Mouse (Mus musculus): ENCODE data around the gene Zfp536. TPM values are rescaled to one million over a fixed set of nuclear protein-coding genes. Genes with fewer than 3 reads are reported as not detected.
A peak's percentile ranks its signal among the peaks of the same experiment; 100 is the strongest.

The Zfp536 gene
- polyA plus RNA-seq, 1 experiment, result 0.81 TPM

DNA sequence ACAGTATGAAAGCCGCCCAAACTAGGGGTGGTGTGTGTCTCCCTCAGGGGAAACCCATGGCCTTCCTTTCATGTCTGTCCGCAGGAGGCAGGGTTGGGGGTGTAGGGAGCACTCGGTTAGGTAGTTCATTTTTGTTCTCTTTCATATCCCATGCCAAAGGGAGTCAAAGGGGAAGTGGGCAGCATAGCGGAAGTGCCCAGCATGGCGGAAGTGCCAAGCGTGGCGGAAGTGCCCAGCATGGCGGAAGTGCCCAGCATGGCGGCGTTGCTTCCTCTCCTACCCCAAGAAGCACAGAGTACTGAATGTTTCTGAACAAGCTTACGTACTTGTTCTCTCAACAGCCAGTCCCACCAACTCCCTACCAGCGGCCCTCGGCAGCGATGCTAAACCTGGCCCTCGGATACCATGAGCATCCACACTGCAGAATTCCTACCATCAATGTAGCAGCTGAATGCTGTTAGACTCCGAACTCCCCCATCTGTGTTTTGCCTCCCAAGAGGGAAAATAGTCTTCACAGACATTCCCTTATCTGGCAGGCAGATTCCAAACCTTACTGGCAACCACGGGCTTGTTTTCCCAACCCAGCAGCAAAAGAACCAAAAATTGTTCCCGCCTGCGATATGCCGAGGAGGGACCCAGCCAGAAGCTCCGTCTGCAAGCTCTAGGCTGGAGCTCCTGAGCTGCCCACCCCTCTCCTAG is 125.4 kb downstream of the Zfp536 start:
- 91% methylated on average over 21 of the region's 21 CpGs for WGBS
- H3K4me3 ChIP-seq (ENCODE audit: low read depth, low read length), result no peak overlapping the region

DNA sequence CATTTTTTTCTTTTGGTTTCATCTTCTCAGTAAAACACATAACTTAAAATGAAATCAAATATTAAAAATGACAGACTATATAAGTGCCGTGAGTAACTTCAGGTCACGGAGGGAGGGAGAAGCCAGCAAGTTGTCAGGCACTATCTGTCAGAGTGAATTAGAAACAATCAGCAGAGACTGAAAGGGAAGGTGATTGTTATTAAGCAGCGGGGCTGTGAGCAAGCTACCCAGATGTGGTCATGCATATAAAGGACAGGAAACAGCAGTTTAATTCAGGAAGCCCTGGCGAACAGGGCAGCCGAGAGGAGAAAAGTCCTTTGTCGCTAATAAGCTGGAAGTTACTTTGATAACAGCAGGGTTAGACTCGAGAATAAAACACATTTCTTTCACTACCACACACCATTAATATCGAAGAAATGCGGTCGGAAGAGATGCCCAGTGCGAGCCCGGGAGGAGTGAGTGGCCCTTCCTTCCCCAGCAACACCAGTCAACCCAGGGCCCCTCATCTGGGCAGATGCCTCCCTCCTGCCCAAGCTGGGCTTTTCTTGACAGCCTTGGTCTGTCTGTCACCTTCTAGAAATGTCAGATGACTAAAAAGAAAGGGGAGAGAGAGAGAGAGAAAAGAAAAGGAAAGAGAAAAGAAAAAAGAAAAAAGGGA is 133.6 kb downstream of the Zfp536 start:
- Histone ChIP-seq H3K27me3 (ENCODE audit: control insufficient read depth, insufficient read depth, low read length) (no peaks in the 10 kb centered on the region), H3K27ac (ENCODE audit: insufficient read depth, low read depth, low read length) (no peak overlapping the region), H3K4me1 (ENCODE audit: control insufficient read depth, insufficient read depth, insufficient read length, low read length) (no peaks in the 10 kb centered on the region), H3K36me3 (ENCODE audit: control insufficient read depth, insufficient read depth, low read length) (no peaks in the 10 kb centered on the region), H3K4me3 (ENCODE audit: low read depth, low read length) (no peak overlapping the region)
- no peak for TF ChIP-seq CTCF (IDR thresholded peaks at IDR 0.05; ENCODE audit: extremely low read depth, insufficient read length, insufficient replicate concordance, low read depth, low read length)
- TF ChIP-seq POLR2A (IDR thresholded peaks at IDR 0.05; ENCODE audit: low read depth, low read length), result no peak
- WGBS, result 66% methylated on average over 12 of the region's 12 CpGs

More for the DNA sequence above, 125.4 kb downstream of the Zfp536 start:
- TF ChIP-seq CTCF (IDR thresholded peaks at IDR 0.05; ENCODE audit: extremely low read depth, insufficient read length, insufficient replicate concordance, low read depth, low read length) (no peak), POLR2A (IDR thresholded peaks at IDR 0.05; ENCODE audit: low read depth, low read length) (no peak)
- no peaks in the 10 kb centered on the region for H3K36me3 ChIP-seq (ENCODE audit: control insufficient read depth, insufficient read depth, low read length)
- no peak overlapping the region for H3K27ac ChIP-seq (ENCODE audit: insufficient read depth, low read depth, low read length)
- no peaks in the 10 kb centered on the region for H3K27me3 ChIP-seq (ENCODE audit: control insufficient read depth, insufficient read depth, low read length)
- H3K4me1 ChIP-seq (ENCODE audit: control insufficient read depth, insufficient read depth, insufficient read length, low read length), result no peaks in the 10 kb centered on the region

DNA sequence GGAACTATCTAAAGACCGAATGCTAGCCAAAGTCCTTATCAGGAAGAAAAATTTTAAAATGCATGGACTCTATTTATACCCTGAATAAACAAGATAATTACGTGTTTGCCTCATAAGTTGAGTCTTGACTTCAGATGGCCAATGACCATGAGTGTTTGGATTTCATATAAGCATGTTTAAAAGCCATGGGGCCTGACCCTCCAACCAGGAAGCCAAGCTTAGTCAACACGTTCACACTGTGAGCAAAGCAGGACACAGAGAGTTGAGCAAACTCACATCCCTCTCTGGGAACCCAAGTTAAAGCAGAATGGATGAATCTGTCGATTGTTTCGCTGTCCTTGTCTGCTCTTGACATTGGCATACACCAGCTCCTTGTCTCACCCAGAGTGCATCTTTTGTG is 138.6 kb downstream of the Zfp536 start:
- no peaks in the 10 kb centered on the region for H3K36me3 ChIP-seq (ENCODE audit: control insufficient read depth, insufficient read depth, low read length)
- no peak overlapping the region for H3K4me3 ChIP-seq (ENCODE audit: low read depth, low read length)
- no peaks in the 10 kb centered on the region for H3K4me1 ChIP-seq (ENCODE audit: control insufficient read depth, insufficient read depth, insufficient read length, low read length)
- H3K27me3 ChIP-seq (ENCODE audit: control insufficient read depth, insufficient read depth, low read length), result no peaks in the 10 kb centered on the region
- TF ChIP-seq CTCF (IDR thresholded peaks at IDR 0.05; ENCODE audit: extremely low read depth, insufficient read length, insufficient replicate concordance, low read depth, low read length), result no peak
- no peak for TF ChIP-seq POLR2A (IDR thresholded peaks at IDR 0.05; ENCODE audit: low read depth, low read length)
- H3K27ac ChIP-seq (ENCODE audit: insufficient read depth, low read depth, low read length), result no peak overlapping the region
- 62% methylated on average over 5 of the region's 5 CpGs for WGBS

DNA sequence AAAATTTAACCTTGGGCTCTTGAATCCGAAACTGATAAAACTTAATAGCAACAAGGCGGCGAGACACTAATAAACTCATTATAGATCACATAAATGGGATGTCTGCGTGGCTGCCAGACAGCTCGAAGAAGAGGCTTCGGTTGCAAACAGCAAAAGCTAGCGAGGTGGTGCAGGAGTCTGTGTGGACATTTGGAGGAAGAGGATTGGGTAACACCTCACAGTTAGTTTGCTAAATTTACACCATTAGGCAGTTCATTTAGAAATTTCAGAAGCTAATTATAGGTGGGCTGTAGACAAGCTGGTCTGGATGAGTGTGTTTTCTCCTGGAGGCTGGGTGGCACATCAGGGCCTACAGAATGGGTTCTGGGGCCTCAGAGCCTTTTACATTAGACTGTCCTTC is 143.0 kb downstream of the Zfp536 start:
- Histone ChIP-seq H3K27ac (ENCODE audit: insufficient read depth, low read depth, low read length) (no peak overlapping the region), H3K4me1 (ENCODE audit: control insufficient read depth, insufficient read depth, insufficient read length, low read length) (no peaks in the 10 kb centered on the region), H3K4me3 (ENCODE audit: low read depth, low read length) (no peak overlapping the region), H3K27me3 (ENCODE audit: control insufficient read depth, insufficient read depth, low read length) (no peaks in the 10 kb centered on the region), H3K36me3 (ENCODE audit: control insufficient read depth, insufficient read depth, low read length) (no peaks in the 10 kb centered on the region)
- WGBS, result 85% methylated on average over 7 of the region's 7 CpGs
- TF ChIP-seq CTCF (IDR thresholded peaks at IDR 0.05; ENCODE audit: extremely low read depth, insufficient read length, insufficient replicate concordance, low read depth, low read length) (no peak), POLR2A (IDR thresholded peaks at IDR 0.05; ENCODE audit: low read depth, low read length) (no peak)

DNA sequence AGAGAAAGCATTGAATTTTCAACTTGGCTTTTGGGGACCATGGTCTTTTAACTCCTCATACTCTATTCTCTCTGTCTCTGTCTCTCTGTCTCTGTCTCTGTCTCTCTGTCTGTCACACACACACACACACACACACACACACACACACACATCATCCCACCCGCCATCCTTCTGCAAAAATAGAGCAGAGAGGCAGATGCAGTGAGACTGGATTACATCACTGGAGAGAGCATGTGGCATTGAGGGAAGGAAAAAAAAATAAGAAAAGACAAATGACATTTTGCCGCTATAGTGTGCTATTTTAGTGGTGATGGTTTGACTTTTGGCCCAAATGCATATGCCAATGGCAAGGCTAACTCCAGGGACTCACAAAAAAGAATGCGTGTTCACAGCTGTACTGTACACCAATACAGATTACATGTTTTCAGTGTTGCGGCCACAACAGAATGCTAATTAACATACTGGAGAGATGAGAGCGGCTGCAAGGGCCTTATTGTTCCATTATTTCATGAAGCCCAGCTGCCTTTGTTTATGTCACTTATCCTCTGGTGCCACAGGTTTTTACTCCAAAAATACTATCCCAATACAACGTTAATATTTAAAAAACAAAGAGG is 145.4 kb downstream of the Zfp536 start:
- H3K4me1 ChIP-seq (ENCODE audit: control insufficient read depth, insufficient read depth, insufficient read length, low read length), result no peaks in the 10 kb centered on the region
- 85% methylated on average over 6 of the region's 6 CpGs for WGBS
- H3K27ac ChIP-seq (ENCODE audit: insufficient read depth, low read depth, low read length), result no peak overlapping the region
- no peak for TF ChIP-seq POLR2A (IDR thresholded peaks at IDR 0.05; ENCODE audit: low read depth, low read length)
- TF ChIP-seq CTCF (IDR thresholded peaks at IDR 0.05; ENCODE audit: extremely low read depth, insufficient read length, insufficient replicate concordance, low read depth, low read length), result no peak
- H3K27me3 ChIP-seq (ENCODE audit: control insufficient read depth, insufficient read depth, low read length), result no peaks in the 10 kb centered on the region
- no peak overlapping the region for H3K4me3 ChIP-seq (ENCODE audit: low read depth, low read length)
- H3K36me3 ChIP-seq (ENCODE audit: control insufficient read depth, insufficient read depth, low read length), result no peaks in the 10 kb centered on the region

DNA sequence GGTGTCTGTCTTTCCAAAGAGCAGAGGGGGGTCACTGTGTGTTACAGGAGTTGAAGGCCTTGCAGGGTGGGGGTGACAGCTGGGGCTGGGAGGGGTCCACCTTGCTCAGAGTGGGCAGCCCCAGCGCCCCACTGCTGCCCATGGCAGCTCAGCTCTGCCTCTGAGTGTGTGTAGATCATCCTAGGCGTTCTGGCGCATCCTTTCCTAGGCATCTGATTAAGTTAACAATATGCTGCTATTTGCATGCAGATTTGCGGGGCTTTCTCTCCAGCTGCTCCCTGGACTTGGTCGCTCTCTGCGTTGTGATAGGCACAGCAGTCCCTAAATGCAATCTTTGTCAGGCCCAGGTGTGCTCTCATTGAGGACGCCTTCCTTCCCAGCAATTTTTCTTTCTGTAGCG is 147.7 kb downstream of the Zfp536 start:
- Histone ChIP-seq H3K36me3 (ENCODE audit: control insufficient read depth, insufficient read depth, low read length) (no peaks in the 10 kb centered on the region), H3K27me3 (ENCODE audit: control insufficient read depth, insufficient read depth, low read length) (no peaks in the 10 kb centered on the region), H3K4me3 (ENCODE audit: low read depth, low read length) (no peak overlapping the region), H3K27ac (ENCODE audit: insufficient read depth, low read depth, low read length) (no peak overlapping the region), H3K4me1 (ENCODE audit: control insufficient read depth, insufficient read depth, insufficient read length, low read length) (no peaks in the 10 kb centered on the region)
- 57% methylated on average over 8 of the region's 8 CpGs for WGBS
- no peak for TF ChIP-seq CTCF (IDR thresholded peaks at IDR 0.05; ENCODE audit: extremely low read depth, insufficient read length, insufficient replicate concordance, low read depth, low read length)
- TF ChIP-seq POLR2A (IDR thresholded peaks at IDR 0.05; ENCODE audit: low read depth, low read length), result no peak

DNA sequence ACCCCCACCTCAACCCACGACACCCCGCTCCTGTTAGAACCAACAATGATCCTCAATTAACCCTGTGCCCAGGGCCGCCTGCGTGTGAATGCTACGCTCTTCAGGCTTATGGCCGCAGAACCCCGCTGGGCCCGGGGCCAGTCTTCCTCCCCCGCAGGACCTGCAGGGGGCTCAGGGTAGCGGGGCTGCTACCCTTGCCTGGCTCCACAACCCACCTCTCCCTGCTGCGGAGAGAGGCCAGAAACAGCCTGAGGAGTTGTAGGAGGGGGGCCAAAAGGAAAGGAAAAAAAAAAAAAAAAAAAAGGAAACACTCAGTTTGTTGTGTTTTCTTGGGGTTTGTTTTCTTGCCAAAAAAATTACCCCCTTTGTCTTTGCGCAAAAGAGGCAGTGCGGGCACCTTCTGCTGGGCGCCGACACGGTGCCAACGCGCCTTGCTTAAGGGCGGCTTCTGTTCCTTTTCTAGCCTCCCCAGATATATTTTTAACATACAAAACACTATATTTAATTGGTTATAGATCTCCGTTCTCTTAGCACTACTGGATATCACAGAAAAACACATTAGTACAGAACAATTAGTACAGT is 148.6 kb downstream of the Zfp536 start:
- H3K27ac ChIP-seq (ENCODE audit: insufficient read depth, low read depth, low read length), result no peak overlapping the region
- H3K36me3 ChIP-seq (ENCODE audit: control insufficient read depth, insufficient read depth, low read length), result no peaks in the 10 kb centered on the region
- H3K27me3 ChIP-seq (ENCODE audit: control insufficient read depth, insufficient read depth, low read length), result no peaks in the 10 kb centered on the region
- H3K4me3 ChIP-seq (ENCODE audit: low read depth, low read length), result peak overlapping the region; percentile 40; the same call in 1 of the 2 replicates
- TF ChIP-seq POLR2A (IDR thresholded peaks at IDR 0.05; ENCODE audit: low read depth, low read length) (no peak), CTCF (IDR thresholded peaks at IDR 0.05; ENCODE audit: extremely low read depth, insufficient read length, insufficient replicate concordance, low read depth, low read length) (no peak)
- WGBS, result 22% methylated on average over 20 of the region's 20 CpGs
- H3K4me1 ChIP-seq (ENCODE audit: control insufficient read depth, insufficient read depth, insufficient read length, low read length), result no peaks in the 10 kb centered on the region
